Mouse (Mus musculus) CH12.LX (cell line): ENCODE measurements around the gene Snu13.

ENCODE experiments used
- CHD2 ChIP-seq: IDR thresholded peaks from 2 replicates; pipeline ENCODE4 v1.6.1; 2011; ENCODE audit warnings: low read length, improper control_type of control experiment
- E2F4 ChIP-seq: IDR thresholded peaks from 2 replicates; pipeline ENCODE4 v1.6.1; 2011; ENCODE audit warnings: low read depth, low read length, improper control_type of control experiment; ENCODE audit not compliant: insufficient replicate concordance
- HCFC1 ChIP-seq: IDR thresholded peaks from 2 replicates; pipeline ENCODE4 v1.6.1; 2012; ENCODE audit warnings: low read depth, mild to moderate bottlenecking, inconsistent platforms, low read length, improper control_type of control experiment
- JUN ChIP-seq: IDR thresholded peaks from 2 replicates; pipeline ENCODE4 v1.6.1; 2011; ENCODE audit warnings: low read depth, mild to moderate bottlenecking, low read length, improper control_type of control experiment, moderate library complexity; ENCODE audit not compliant: insufficient read depth
- MAFK ChIP-seq: IDR thresholded peaks from 2 replicates; pipeline ENCODE4 v1.6.1; 2011; ENCODE audit warnings: low read length, improper control_type of control experiment; ENCODE audit not compliant: insufficient replicate concordance
- MEF2A ChIP-seq: IDR thresholded peaks from 2 replicates; pipeline ENCODE4 v1.6.1; 2014; ENCODE audit warnings: low read depth, mild to moderate bottlenecking, inconsistent platforms, low read length, improper control_type of control experiment, borderline replicate concordance
- NELFE ChIP-seq: IDR thresholded peaks from 2 replicates; pipeline ENCODE4 v1.6.1; 2011; ENCODE audit warnings: low read depth, low read length, improper control_type of control experiment
- POLR2A ChIP-seq: IDR thresholded peaks from 2 replicates; pipeline ENCODE4 v1.6.1; 2011; ENCODE audit warnings: low read depth, mild to moderate bottlenecking, improper control_type of control experiment, low read length
- RAD21 ChIP-seq: IDR thresholded peaks from 2 replicates; pipeline ENCODE4 v1.6.1; 2011; ENCODE audit warnings: low read depth, mild to moderate bottlenecking, low read length, improper control_type of control experiment, moderate library complexity
- SMC3 ChIP-seq: IDR thresholded peaks from 2 replicates; pipeline ENCODE4 v1.6.1; 2011; ENCODE audit warnings: low read depth, low read length, improper control_type of control experiment
- ZNF384 ChIP-seq: IDR thresholded peaks from 2 replicates; pipeline ENCODE4 v1.6.1; 2012; ENCODE audit warnings: low read depth, low read length, improper control_type of control experiment, inconsistent platforms

GRCm38 (mm10) chr15:82016101-82016808 lies 31.1 kb downstream of the Snu13 start:
- TF ChIP-seq CHD2: no peak
- peak; percentile 13 for TF ChIP-seq HCFC1
- TF ChIP-seq E2F4: peak; percentile 84; the same call in 1 of the 2 replicates
- TF ChIP-seq ZNF384: no peak
- TF ChIP-seq POLR2A: peak; percentile 92
- TF ChIP-seq RAD21: peak; percentile 6
- TF ChIP-seq SMC3: no peak
- TF ChIP-seq MAFK: no peak
- no peak for TF ChIP-seq JUN
- TF ChIP-seq NELFE: peak; percentile 80
- TF ChIP-seq MEF2A: no peak
